Mouse (Mus musculus) midbrain, embryonic 11.5 days (tissue): ENCODE data around the gene Paqr9. TPM values are rescaled to one million over a fixed set of nuclear protein-coding genes. Genes with fewer than 3 reads are reported as not detected.

Experiments
- ATAC-seq: fragments of 200-750 bp; cut with Nextera tagmentation; 2 replicates; pipeline ENCODE4 v1.8.0; 2017; ENCODE audit warnings: moderate TSS enrichment, moderate library complexity; ENCODE audit not compliant: low FRiP score
- DNase-seq: peaks from one replicate; pipeline ENCODE4 v3.0.0; 2015; ENCODE audit warnings: low spot score; ENCODE audit errors: missing footprints
- H3K27ac ChIP-seq: fragments of 300-500 bp; sonication (generic); 2 replicates; pipeline ENCODE4 v1.5.1; 2014; ENCODE audit warnings: low read depth, low read length
- H3K27me3 ChIP-seq: fragments of 300-500 bp; sonication (generic); 2 replicates; pipeline ENCODE4 v1.6.1; 2014; ENCODE audit warnings: mild to moderate bottlenecking, low read length, moderate library complexity, mixed read lengths; ENCODE audit not compliant: control insufficient read depth, insufficient read depth
- H3K36me3 ChIP-seq: fragments of 300-500 bp; sonication (generic); 2 replicates; pipeline ENCODE4 v1.6.1; 2014; ENCODE audit warnings: mild to moderate bottlenecking, low read length, moderate library complexity, mixed read lengths; ENCODE audit not compliant: control insufficient read depth, insufficient read depth
- H3K4me1 ChIP-seq: fragments of 300-500 bp; sonication (generic); 2 replicates; pipeline ENCODE4 v1.6.1; 2014; ENCODE audit warnings: low read length; ENCODE audit not compliant: control insufficient read depth, insufficient read depth
- H3K4me2 ChIP-seq: fragments of 300-500 bp; sonication (generic); 2 replicates; pipeline ENCODE4 v1.6.1; 2014; ENCODE audit warnings: mild to moderate bottlenecking, moderate library complexity
- H3K4me3 ChIP-seq: fragments of 300-500 bp; sonication (generic); 2 replicates; pipeline ENCODE4 v1.5.1; 2014; ENCODE audit warnings: low read depth, low read length
- H3K9ac ChIP-seq: fragments of 300-500 bp; sonication (generic); 2 replicates; pipeline ENCODE4 v1.6.1; 2014; ENCODE audit warnings: low read length
- H3K9me3 ChIP-seq: fragments of 300-500 bp; sonication (generic); 2 replicates; pipeline ENCODE4 v1.6.1; 2016; ENCODE audit warnings: low read length; ENCODE audit not compliant: control insufficient read depth
- WGBS: fragments of 180-500 bp; shearing (Covaris S2); extraction: QIAGEN DNeasy Blood & Tissue Kit; methylation state at CpG from one replicate; pipeline ENCODE4 v1.1.7; 2014; 5-methylcytosine and 5-hydroxymethylcytosine counted together
- polyA plus RNA-seq: library from polyadenylated mRNA; unstranded; fragments of >200 nt; fragmentation: Nextera tagmentation; extraction: Ambion mirVana; gene quantifications from 2 replicates; pipeline ENCODE4 v1.2.1, GENCODE M21; 2014

Paqr9 gene
- polyA plus RNA-seq, 1 experiment from 2014 or later = 0.33 TPM

DNA sequence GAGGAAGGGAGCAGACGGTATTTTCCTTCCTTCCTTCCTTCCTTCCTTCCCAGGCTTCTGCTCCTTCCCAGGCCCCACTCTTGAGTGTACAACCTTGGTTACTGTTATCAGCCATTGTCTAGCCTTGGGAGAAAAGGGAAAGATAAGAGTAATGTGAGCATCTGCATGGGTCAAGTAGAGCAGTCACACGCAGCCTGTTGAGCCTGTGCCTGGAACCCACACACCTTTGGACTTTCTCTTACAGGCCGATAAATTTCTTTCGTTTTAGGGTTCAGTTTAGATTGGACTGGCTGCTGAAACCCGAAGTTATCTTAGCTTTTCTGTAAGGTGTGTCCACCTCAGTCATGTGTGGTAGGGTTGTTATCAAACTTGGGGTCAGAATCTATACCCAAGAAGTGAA is 10.5 kb downstream of the Paqr9 start:
- H3K27me3 ChIP-seq = no peaks in the 10 kb centered on the region
- ATAC-seq = no peak
- no peak overlapping the region for H3K4me3 ChIP-seq
- no peaks in the 10 kb centered on the region for H3K4me1 ChIP-seq
- H3K36me3 ChIP-seq = no peaks in the 10 kb centered on the region
- no peak overlapping the region for H3K9ac ChIP-seq
- H3K9me3 ChIP-seq = no peaks in the 10 kb centered on the region
- DNase-seq = no peak
- WGBS = 93% methylated on average over 5 of the region's 5 CpGs
- H3K27ac ChIP-seq = no peak overlapping the region
- no peak overlapping the region for H3K4me2 ChIP-seq

DNA sequence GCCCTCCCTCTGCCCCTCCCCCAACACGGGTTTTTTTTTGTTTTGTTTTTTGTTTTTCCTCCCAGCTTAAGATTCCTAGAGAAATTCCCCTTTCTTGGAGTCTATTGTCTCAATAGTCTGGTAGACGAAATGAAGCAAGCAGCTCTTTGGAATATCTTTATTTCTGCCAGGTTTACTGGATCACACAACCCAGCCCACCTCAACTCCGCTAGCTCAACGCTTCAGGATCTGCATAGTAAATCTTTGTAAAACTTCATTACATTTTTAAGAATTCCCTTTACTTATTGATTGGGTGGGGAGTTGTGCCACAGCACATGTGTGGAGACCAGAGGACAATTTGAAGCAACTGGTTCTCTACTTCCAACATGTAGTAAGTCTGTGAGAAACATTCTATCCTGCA is 11.1 kb downstream of the Paqr9 start:
- WGBS = 80% methylated on average over 4 of the region's 4 CpGs
- DNase-seq (no peak), ATAC-seq (no peak)
- Histone ChIP-seq H3K27ac (no peak overlapping the region), H3K4me2 (no peak overlapping the region), H3K4me3 (no peak overlapping the region), H3K27me3 (no peaks in the 10 kb centered on the region), H3K36me3 (no peaks in the 10 kb centered on the region), H3K9me3 (no peaks in the 10 kb centered on the region), H3K4me1 (no peaks in the 10 kb centered on the region), H3K9ac (no peak overlapping the region)

DNA sequence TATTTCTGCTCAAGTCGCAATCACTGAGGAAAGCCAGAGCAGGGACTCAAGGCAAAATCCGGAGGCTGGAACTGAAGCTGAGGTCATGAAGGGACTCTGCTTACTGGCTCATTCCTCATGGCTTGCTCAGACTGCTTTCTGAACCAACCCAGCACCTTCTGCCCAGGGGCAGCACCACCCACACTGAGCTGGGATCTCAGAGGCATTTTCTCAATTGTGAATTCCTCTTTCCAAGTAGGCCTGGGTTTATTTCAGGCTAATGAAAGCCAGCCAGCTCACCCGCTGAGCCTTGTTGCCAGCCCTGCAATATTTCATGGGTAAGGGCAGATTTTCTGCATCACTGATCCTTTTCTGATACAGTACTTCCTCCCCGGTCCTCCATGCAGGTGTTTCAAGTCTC is 12.0 kb downstream of the Paqr9 start:
- H3K4me2 ChIP-seq = no peak overlapping the region
- no peaks in the 10 kb centered on the region for H3K27me3 ChIP-seq
- H3K4me1 ChIP-seq = no peaks in the 10 kb centered on the region
- H3K4me3 ChIP-seq = no peak overlapping the region
- DNase-seq (no peak), ATAC-seq (no peak)
- no peak overlapping the region for H3K27ac ChIP-seq
- no peaks in the 10 kb centered on the region for H3K9me3 ChIP-seq
- H3K9ac ChIP-seq = no peak overlapping the region
- no peaks in the 10 kb centered on the region for H3K36me3 ChIP-seq
- 84% methylated on average over 4 of the region's 4 CpGs for WGBS

DNA sequence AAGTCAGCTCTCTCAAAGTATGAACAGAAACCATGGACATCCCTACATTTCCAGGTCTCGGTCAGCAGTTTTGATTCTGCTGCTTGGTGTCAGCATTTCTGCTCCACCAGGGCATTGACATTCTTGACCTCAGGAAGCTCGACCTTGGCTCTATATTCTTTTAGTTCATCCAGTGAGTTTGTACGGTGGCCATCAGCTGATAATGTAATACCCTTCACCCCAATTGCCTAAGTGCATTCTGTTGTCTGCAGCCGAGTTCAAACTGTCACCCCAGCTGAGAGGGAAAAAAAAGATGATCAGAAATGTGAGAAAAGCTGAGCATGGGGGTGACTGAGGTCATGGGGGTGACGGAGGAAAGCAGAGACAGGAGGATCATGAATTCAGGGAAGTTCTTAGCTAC is 13.1 kb downstream of the Paqr9 start:
- Histone ChIP-seq H3K4me1 (no peaks in the 10 kb centered on the region), H3K9me3 (no peaks in the 10 kb centered on the region), H3K36me3 (no peaks in the 10 kb centered on the region), H3K27ac (no peak overlapping the region), H3K4me2 (no peak overlapping the region), H3K9ac (no peak overlapping the region), H3K4me3 (no peak overlapping the region), H3K27me3 (no peaks in the 10 kb centered on the region)
- ATAC-seq (no peak), DNase-seq (no peak)
- WGBS = 77% methylated on average over 5 of the region's 5 CpGs

DNA sequence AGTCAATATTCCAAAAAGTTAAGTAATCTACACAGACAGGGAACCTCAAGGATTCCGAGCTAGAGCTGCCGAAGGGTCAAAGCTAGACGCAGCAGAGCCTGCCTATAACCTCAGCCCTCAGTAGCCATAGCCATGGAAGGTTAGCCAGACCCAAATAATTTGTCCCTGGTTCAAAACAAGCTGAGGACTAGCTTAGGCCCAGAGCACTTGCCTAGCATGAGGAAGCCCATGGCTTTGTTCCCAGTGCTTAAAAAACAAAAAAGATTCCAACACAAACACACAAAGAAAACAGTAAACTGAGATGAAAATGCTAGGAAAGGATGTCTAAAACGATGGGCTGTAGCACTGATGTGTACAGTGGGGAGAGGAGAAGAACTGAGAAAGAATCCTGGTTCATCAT is 14.7 kb downstream of the Paqr9 start:
- 86% methylated on average over 4 of the region's 4 CpGs for WGBS
- no peak overlapping the region for H3K4me2 ChIP-seq
- no peaks in the 10 kb centered on the region for H3K4me1 ChIP-seq
- H3K27me3 ChIP-seq = no peaks in the 10 kb centered on the region
- H3K9ac ChIP-seq = no peak overlapping the region
- no peaks in the 10 kb centered on the region for H3K36me3 ChIP-seq
- H3K27ac ChIP-seq = no peak overlapping the region
- DNase-seq = no peak
- no peak overlapping the region for H3K4me3 ChIP-seq
- H3K9me3 ChIP-seq = no peaks in the 10 kb centered on the region
- ATAC-seq = no peak

DNA sequence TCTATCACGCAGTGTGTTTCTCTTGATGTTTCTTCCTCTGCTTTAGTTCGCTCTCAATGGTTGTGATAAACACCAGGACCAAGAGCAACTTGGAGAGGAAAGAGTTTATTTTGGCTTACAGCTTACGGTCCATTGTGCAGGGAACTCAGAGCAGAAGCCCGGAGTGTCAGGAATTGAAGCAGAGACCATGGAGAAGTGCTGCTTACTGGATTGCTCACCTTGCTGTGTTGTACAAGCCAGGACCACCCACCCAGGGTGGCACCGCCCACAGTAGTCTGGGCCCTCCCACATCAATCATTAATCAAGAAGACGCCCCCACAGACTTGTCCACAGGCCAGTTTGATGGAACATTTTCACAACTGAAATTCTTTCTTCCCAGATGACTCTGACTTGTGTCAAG is 18.0 kb downstream of the Paqr9 start:
- ATAC-seq (no peak), DNase-seq (no peak)
- Histone ChIP-seq H3K36me3 (no peaks in the 10 kb centered on the region), H3K4me3 (no peak overlapping the region), H3K27me3 (peaks cover 3% of the 10 kb centered on the region; the same call in 1 of the 2 replicates), H3K27ac (no peak overlapping the region), H3K4me1 (0 out of 2 replicates have a peak, but pooled peaks cover 3% of the 10 kb centered on the region), H3K4me2 (no peak overlapping the region), H3K9ac (no peak overlapping the region), H3K9me3 (no peaks in the 10 kb centered on the region)
- WGBS = 92% methylated on average over 6 of the region's 6 CpGs

DNA sequence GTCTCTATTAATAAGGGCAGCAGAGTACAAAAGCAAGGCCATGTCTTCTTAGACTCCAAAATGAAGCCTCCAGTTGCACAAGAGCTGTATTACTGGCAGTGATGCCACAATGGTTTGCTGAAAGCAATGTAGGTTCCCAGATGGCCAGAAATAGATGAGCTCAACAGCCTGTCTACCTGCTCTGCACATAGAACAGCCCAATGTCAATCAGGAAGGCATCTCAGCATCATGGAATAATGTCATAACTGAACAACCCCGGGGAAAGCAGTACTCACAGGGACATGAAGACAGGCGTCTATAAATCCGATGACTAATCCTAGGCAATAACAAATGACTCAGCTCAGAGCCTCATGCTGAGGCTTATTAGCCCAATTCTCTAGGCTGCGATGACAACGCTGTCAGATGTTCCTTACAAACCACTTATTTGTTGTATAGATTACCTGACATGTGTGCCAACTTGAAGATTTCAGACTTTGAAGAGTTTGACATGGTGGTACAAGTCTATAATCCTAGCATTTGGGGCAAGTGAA is 19.0 kb downstream of the Paqr9 start:
- H3K4me1 ChIP-seq = 0 out of 2 replicates have a peak, but pooled peaks cover 3% of the 10 kb centered on the region

DNA sequence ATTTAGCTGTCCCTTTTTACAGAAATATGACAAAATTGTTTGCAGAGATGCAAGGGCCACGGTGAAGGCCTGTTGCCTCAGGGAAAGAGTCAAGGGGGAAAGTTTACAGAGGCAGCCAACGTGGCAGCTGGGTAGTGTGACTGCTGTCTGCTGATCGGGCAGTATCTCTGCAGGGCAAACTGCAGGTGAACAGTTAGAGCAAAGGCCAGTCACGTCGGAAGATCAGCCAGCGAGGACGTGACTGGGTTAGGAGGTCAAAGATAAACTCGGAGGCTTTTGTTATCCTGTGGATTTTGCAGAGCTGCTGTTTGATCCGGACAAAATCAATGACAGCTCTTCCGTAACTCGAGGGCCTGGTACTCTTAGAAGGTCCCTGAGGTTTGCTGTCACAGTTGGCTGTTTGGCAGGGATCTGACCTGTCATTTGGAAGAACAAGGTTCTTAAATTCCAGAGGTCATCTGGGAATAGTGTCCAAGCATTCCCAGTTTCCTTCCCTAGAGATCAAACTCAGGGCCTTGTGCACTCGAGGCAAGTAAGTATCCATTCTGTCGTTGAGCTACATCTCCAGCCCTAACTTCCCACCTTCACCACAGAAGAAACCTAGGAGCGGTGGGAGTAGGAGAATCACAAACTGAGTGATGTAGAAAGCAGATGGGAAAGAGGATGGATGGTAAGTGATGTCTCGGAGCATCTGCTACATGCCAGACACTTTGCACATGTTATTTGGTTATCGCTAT is 21.7 kb downstream of the Paqr9 start:
- ATAC-seq (no peak), DNase-seq (no peak)
- Histone ChIP-seq H3K36me3 (no peaks in the 10 kb centered on the region), H3K9me3 (no peaks in the 10 kb centered on the region), H3K9ac (no peak overlapping the region), H3K27ac (no peak overlapping the region), H3K4me2 (no peak overlapping the region), H3K27me3 (peaks cover 3% of the 10 kb centered on the region; the same call in 1 of the 2 replicates), H3K4me1 (0 out of 2 replicates have a peak, but pooled peaks cover 3% of the 10 kb centered on the region), H3K4me3 (no peak overlapping the region)
- 42% methylated on average over 16 of the region's 16 CpGs for WGBS

More for the DNA sequence above, 19.0 kb downstream of the Paqr9 start:
- H3K4me3 ChIP-seq = no peak overlapping the region
- peaks cover 3% of the 10 kb centered on the region; the same call in 1 of the 2 replicates for H3K27me3 ChIP-seq
- H3K4me2 ChIP-seq = no peak overlapping the region
- H3K9ac ChIP-seq = no peak overlapping the region
- H3K36me3 ChIP-seq = no peaks in the 10 kb centered on the region
- H3K9me3 ChIP-seq = no peaks in the 10 kb centered on the region
- no peak overlapping the region for H3K27ac ChIP-seq
- ATAC-seq (no peak), DNase-seq (no peak)
- WGBS = 87% methylated on average over 5 of the region's 5 CpGs

DNA sequence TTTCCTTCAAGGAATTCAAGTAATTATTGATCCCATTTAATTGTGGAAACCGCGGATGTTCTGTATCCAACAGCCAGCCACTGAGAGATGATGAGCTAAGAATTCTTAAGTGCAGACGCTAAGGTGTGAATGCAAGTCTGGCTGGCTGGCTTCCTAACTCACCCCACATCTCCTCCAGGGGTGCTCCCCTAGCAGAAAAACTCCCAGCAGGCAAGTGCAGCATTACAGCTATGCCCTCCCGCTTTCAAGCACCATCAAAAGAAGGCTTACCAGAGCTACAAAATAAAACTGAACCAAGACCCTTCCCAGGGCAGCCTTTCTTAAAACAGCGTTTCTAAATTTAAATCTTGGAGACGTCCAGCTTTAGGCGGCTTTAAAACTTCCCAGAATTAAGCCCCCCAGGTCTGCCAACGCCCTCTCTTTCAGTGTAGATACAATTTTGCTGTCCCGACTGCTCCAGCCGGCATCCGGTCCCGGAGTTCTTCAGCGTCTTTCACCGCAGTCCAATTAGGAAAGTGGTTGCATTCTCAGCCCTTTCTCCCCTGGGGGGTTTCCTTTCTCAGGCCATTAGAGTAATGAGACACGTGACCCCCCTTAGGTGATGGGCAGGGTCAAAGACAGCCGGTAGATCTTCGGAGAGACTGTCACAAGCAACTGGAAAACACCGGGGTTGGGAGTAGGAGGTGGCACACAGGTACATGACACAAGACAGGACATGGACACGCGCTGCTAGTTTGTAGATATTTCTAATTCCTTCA is 22.5 kb downstream of the Paqr9 start:
- H3K27ac ChIP-seq = no peak overlapping the region
- no peak overlapping the region for H3K9ac ChIP-seq
- H3K27me3 ChIP-seq = peaks cover 3% of the 10 kb centered on the region; the same call in 1 of the 2 replicates
- H3K9me3 ChIP-seq = no peaks in the 10 kb centered on the region
- peak overlapping the region; percentile 48 for H3K4me2 ChIP-seq
- WGBS = 12% methylated on average over 20 of the region's 20 CpGs
- H3K4me3 ChIP-seq = peak overlapping the region; percentile 28
- H3K4me1 ChIP-seq = 0 out of 2 replicates have a peak, but pooled peaks cover 3% of the 10 kb centered on the region
- DNase-seq (peak; percentile 91), ATAC-seq (peak; percentile 59; the same call in 1 of the 2 replicates)
- H3K36me3 ChIP-seq = no peaks in the 10 kb centered on the region
